Mouse (Mus musculus) intestine, postnatal 0 days (tissue): ENCODE measurements around the gene Csrnp2. TPM values are rescaled to one million over a fixed set of nuclear protein-coding genes. Genes with fewer than 3 reads are reported as not detected.

Experiments
- ATAC-seq: fragments of 200-750 bp; cut with Nextera tagmentation; 2 replicates; pipeline ENCODE4 v1.8.0; 2017; ENCODE audit warnings: mild to moderate bottlenecking, moderate TSS enrichment, moderate library complexity
- H3K27ac ChIP-seq: fragments of 300-500 bp; sonication (generic); 2 replicates; pipeline ENCODE4 v1.5.1; 2014; ENCODE audit warnings: mild to moderate bottlenecking, low read depth, low read length, moderate library complexity
- H3K27me3 ChIP-seq: fragments of 300-500 bp; sonication (generic); replicated peaks from 2 replicates; pipeline ENCODE4 v1.6.1; 2014; ENCODE audit warnings: low read length, mixed read lengths; ENCODE audit not compliant: control insufficient read depth, insufficient read depth
- H3K36me3 ChIP-seq: fragments of 300-500 bp; sonication (generic); 2 replicates; pipeline ENCODE4 v1.6.1; 2014; ENCODE audit warnings: mild to moderate bottlenecking, moderate library complexity; ENCODE audit not compliant: control insufficient read depth, insufficient read depth
- H3K4me1 ChIP-seq: fragments of 300-500 bp; sonication (generic); replicated peaks from 2 replicates; pipeline ENCODE4 v1.6.1; 2014; ENCODE audit warnings: antibody characterized with exemption, low read length, mixed read lengths; ENCODE audit not compliant: control insufficient read depth, insufficient read depth
- H3K4me2 ChIP-seq: fragments of 300-500 bp; sonication (generic); replicated peaks from 2 replicates; pipeline ENCODE4 v1.6.1; 2014; ENCODE audit warnings: low read depth, mild to moderate bottlenecking, moderate library complexity
- H3K4me3 ChIP-seq: fragments of 300-500 bp; sonication (generic); 2 replicates; pipeline ENCODE4 v1.5.1; 2014; ENCODE audit warnings: low read depth, low read length
- H3K9ac ChIP-seq: fragments of 300-500 bp; sonication (generic); 2 replicates; pipeline ENCODE4 v1.6.1; 2014; ENCODE audit warnings: mild to moderate bottlenecking, low read depth, low read length
- H3K9me3 ChIP-seq: fragments of 300-500 bp; sonication (generic); 2 replicates; pipeline ENCODE4 v1.6.1; 2016; ENCODE audit warnings: mixed run types; ENCODE audit not compliant: control insufficient read depth
- CTCF ChIP-seq: sonication (generic); IDR thresholded peaks from 2 replicates; pipeline ENCODE4 v1.5.1; 2016; ENCODE audit warnings: low read depth, mild to moderate bottlenecking, control low read depth, antibody characterized with exemption, moderate library complexity
- WGBS: fragments of 180-500 bp; shearing (Covaris S2); extraction: QIAGEN DNeasy Blood & Tissue Kit; methylation state at CpG from one replicate; pipeline ENCODE4 v1.1.7; 2014; 5-methylcytosine and 5-hydroxymethylcytosine counted together
- polyA plus RNA-seq: library from polyadenylated mRNA; unstranded; fragments of >200 nt; fragmentation: Nextera tagmentation; extraction: Ambion mirVana; gene quantifications from 2 replicates; pipeline ENCODE4 v1.2.1, GENCODE M21; 2015

Csrnp2 gene
- polyA plus RNA-seq, 1 experiment from 2014 or later, result 3.1 TPM

GRCm38 (mm10) chr15:100433234-100433633 lies 62.1 kb downstream of the Csrnp2 start:
- WGBS, result 61% methylated on average over 4 of the region's 4 CpGs
- no peak for ATAC-seq
- TF ChIP-seq CTCF, result no peak
- Histone ChIP-seq H3K4me3 (no peak overlapping the region), H3K4me2 (no peak overlapping the region), H3K27ac (peak overlapping the region; percentile 35; the same call in 1 of the 2 replicates), H3K27me3 (no peaks in the 10 kb centered on the region), H3K9me3 (no peaks in the 10 kb centered on the region), H3K9ac (no peak overlapping the region), H3K36me3 (no peaks in the 10 kb centered on the region), H3K4me1 (peaks cover 3% of the 10 kb centered on the region; the same call in 1 of the 2 replicates)

- Histone ChIP-seq H3K27me3 (no peaks in the 10 kb centered on the region), H3K36me3 (no peaks in the 10 kb centered on the region), H3K4me1 (peaks cover 3% of the 10 kb centered on the region; the same call in 1 of the 2 replicates), H3K27ac (no peak overlapping the region), H3K9me3 (no peaks in the 10 kb centered on the region), H3K9ac (no peak overlapping the region), H3K4me2 (no peak overlapping the region), H3K4me3 (no peak overlapping the region)
- WGBS, result 55% methylated on average over 11 of the region's 11 CpGs
- ATAC-seq, result peak; percentile 57
- no peak for TF ChIP-seq CTCF
These were observed 65.2 kb downstream of the Csrnp2 start for GRCm38 (mm10) chr15:100429959-100430565.

Other genes starting within 250 kb of the Csrnp2 start
- gene Tmprss12, start 214.7 kb downstream of the Csrnp2 start, polyA plus RNA-seq, result not detected in 2 replicates
- 6.5 and 6.8 TPM in 2 replicates for gene Mettl7a1, start 191.3 kb downstream of the Csrnp2 start, polyA plus RNA-seq
- gene Mettl7a3, start 160.6 kb downstream of the Csrnp2 start, polyA plus RNA-seq, result not detected in 2 replicates
- 0.13 TPM in 1 of 2 replicates, not detected in the other for gene Methig1, start 142.3 kb downstream of the Csrnp2 start, polyA plus RNA-seq
- gene Mettl7a2, start 142.3 kb downstream of the Csrnp2 start, polyA plus RNA-seq, result not detected in 2 replicates
- not detected in 2 replicates for gene Higd1c, start 130.9 kb downstream of the Csrnp2 start, polyA plus RNA-seq
- 0.77 and 1.0 TPM in 2 replicates for gene Gm5475, start 73.3 kb downstream of the Csrnp2 start, polyA plus RNA-seq
- 44.7 and 49.0 TPM in 2 replicates for gene Slc11a2, start 70.4 kb downstream of the Csrnp2 start, polyA plus RNA-seq
- 10.6 and 11.5 TPM in 2 replicates for gene Letmd1, start 26.5 kb downstream of the Csrnp2 start, polyA plus RNA-seq
- gene Tfcp2, start 56.5 kb upstream of the Csrnp2 start, polyA plus RNA-seq, result 8.0 and 8.5 TPM in 2 replicates
- 3.0 and 4.3 TPM in 2 replicates for gene Pou6f1, start 104.5 kb upstream of the Csrnp2 start, polyA plus RNA-seq
- 354 and 373 TPM in 2 replicates for gene Dazap2, start 119.9 kb upstream of the Csrnp2 start, polyA plus RNA-seq
- 77.1 and 88.6 TPM in 2 replicates for gene Smagp, start 141.5 kb upstream of the Csrnp2 start, polyA plus RNA-seq
- 5.8 and 7.3 TPM in 2 replicates for gene Bin2, start 174.1 kb upstream of the Csrnp2 start, polyA plus RNA-seq
- 37.2 and 41.1 TPM in 2 replicates for gene Cela1, start 192.4 kb upstream of the Csrnp2 start, polyA plus RNA-seq
- gene Galnt6, start 233.9 kb upstream of the Csrnp2 start, polyA plus RNA-seq, result 65.3 and 72.5 TPM in 2 replicates